Mouse (Mus musculus): ENCODE data around the gene Tspan14. TPM values are rescaled to one million over a fixed set of nuclear protein-coding genes. Genes with fewer than 3 reads are reported as not detected.
A peak's percentile ranks its signal among the peaks of the same experiment; 100 is the strongest.

The Tspan14 gene
- polyA plus RNA-seq (2015; fragmentation: Nextera tagmentation; extraction: Ambion mirVana): 109 and 112 TPM in 2 replicates

GRCm38 (mm10) chr14:40966392-40966861 lies at the start of gene Tspan14:
TSS of gene Tspan14 (minus strand) at chr14:40966807.
- peaks cover 51% of the 10 kb centered on the region for H3K4me1 ChIP-seq
- peak within 1 kb of the TSS; percentile 79 for H3K4me2 ChIP-seq
- peak within 1 kb of the TSS; percentile 93 for H3K9ac ChIP-seq
- ATAC-seq (replicated peaks; ENCODE audit: low FRiP score): peak; percentile 68; the same call in 1 of the 2 replicates
- H3K36me3 ChIP-seq: no peaks in the 10 kb centered on the region
- H3K4me3 ChIP-seq (replicated peaks): peak within 1 kb of the TSS; percentile 87
- under 1% methylated on average over 54 of the region's 54 CpGs for WGBS
- peak within 1 kb of the TSS; percentile 95 for H3K27ac ChIP-seq
- no peaks in the 10 kb centered on the region for H3K9me3 ChIP-seq (replicated peaks)
- no peaks in the 10 kb centered on the region for H3K27me3 ChIP-seq

DNA sequence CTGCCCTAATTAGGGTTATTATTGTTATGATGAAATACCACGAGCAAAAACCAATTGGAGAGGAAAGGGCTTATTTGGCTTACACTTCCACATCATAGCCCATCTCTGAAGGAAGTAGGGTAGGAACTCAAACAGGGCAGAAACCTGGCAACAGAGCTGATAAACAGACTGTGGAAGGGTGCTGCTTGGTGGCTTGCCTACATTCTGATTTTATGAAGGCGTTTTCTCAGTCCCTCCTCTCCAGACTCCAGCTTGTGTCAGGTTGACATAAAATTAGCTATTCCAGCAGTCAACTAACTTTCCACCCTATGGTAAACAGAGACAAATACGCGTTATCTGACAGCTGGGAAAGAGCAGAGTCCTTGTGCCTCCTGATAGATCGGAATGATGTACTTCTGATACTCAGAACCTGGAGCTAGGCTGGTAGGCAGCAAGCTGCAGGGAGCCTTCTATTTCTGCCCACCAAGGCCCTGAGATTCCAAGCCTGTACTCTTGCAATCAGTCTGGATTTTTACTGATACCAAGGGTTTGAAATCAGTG lies 48.2 kb upstream of the Tspan14 start:
- Histone ChIP-seq H3K4me2 (no peak overlapping the region), H3K27me3 (no peaks in the 10 kb centered on the region), H3K27ac (no peak overlapping the region), H3K4me1 (peaks cover 19% of the 10 kb centered on the region), H3K4me3 (replicated peaks) (no peak overlapping the region), H3K9me3 (replicated peaks) (no peaks in the 10 kb centered on the region), H3K9ac (no peak overlapping the region), H3K36me3 (no peaks in the 10 kb centered on the region)
- 74% methylated on average over 5 of the region's 5 CpGs for WGBS
- no peak for ATAC-seq (replicated peaks; ENCODE audit: low FRiP score)

- Histone ChIP-seq H3K9me3 (replicated peaks) (no peaks in the 10 kb centered on the region), H3K4me2 (peak within 1 kb of the TSS; percentile 94), H3K36me3 (no peaks in the 10 kb centered on the region), H3K9ac (peak within 1 kb of the TSS; percentile 83), H3K4me3 (replicated peaks) (peak within 1 kb of the TSS; percentile 67), H3K27ac (0 out of 2 replicates have a peak within 1 kb of the TSS, but pooled peaks have one; percentile 19), H3K27me3 (no peaks in the 10 kb centered on the region), H3K4me1 (peaks cover 19% of the 10 kb centered on the region)
- 6% methylated on average over 32 of the region's 32 CpGs for WGBS
- ATAC-seq (replicated peaks; ENCODE audit: low FRiP score): peak; percentile 97
These were observed 47.3 kb upstream of the Tspan14 start, which contains the start of gene Fam213a for GRCm38 (mm10) chr14:41013630-41014613. TSS of gene Fam213a (minus strand) at chr14:41013788.

DNA sequence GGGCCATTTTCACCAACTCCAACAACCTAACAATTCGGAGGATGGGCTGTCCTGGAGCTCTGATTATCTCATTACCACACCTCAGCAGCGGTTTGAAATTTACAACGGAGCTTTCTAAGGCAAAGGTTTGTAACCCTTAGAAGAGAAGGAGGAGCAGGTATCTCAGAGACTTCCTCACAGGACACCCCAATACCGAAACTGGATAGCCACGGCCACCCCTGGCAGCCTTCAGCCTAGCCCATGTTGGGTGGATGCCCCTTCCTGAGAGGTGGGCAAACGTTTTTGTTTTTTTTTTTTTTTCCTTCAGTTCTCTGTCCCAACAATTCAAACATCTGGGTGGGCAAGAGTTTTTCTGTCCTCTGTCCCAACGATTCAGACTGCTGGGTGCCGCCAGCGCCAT lies 46.5 kb upstream of the Tspan14 start:
- Histone ChIP-seq H3K4me1 (peaks cover 26% of the 10 kb centered on the region), H3K4me2 (peak overlapping the region; percentile 94), H3K36me3 (no peaks in the 10 kb centered on the region), H3K9ac (peak overlapping the region; percentile 83), H3K4me3 (replicated peaks) (peak overlapping the region; percentile 67), H3K27me3 (no peaks in the 10 kb centered on the region), H3K9me3 (replicated peaks) (no peaks in the 10 kb centered on the region), H3K27ac (no peak overlapping the region)
- no peak for ATAC-seq (replicated peaks; ENCODE audit: low FRiP score)
- WGBS: 12% methylated on average over 9 of the region's 9 CpGs

- no peaks in the 10 kb centered on the region for H3K27me3 ChIP-seq
- no peak overlapping the region for H3K4me3 ChIP-seq (replicated peaks)
- H3K27ac ChIP-seq: no peak overlapping the region
- H3K4me2 ChIP-seq: no peak overlapping the region
- WGBS: 70% methylated on average over 3 of the region's 3 CpGs
- no peak overlapping the region for H3K9ac ChIP-seq
- H3K9me3 ChIP-seq (replicated peaks): no peaks in the 10 kb centered on the region
- peaks cover 38% of the 10 kb centered on the region for H3K4me1 ChIP-seq
- no peak for ATAC-seq (replicated peaks; ENCODE audit: low FRiP score)
- H3K36me3 ChIP-seq: no peaks in the 10 kb centered on the region
These were observed 45.3 kb upstream of the Tspan14 start for GRCm38 (mm10) chr14:41011916-41012315.

DNA sequence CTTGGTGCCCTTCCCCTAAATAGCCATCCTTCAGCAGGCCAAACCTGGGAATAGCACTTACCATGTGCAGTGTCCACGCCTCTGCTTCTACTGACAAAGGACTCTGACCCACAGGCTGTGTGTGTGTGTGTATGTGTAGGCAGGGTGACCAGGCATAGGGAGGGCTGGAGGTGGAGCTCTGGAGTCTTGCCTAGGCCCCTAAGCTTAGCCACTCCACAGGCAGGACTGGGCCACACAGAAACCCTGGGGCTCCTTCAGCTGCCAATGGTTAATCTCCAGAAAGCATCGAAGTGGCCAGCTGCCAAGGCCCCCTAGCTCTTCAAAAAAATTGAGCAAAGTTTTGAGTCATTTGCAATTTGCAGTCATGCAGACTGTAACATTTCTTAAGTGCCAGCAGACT lies 41.5 kb upstream of the Tspan14 start:
- Histone ChIP-seq H3K9me3 (replicated peaks) (no peaks in the 10 kb centered on the region), H3K9ac (no peak overlapping the region), H3K27ac (peak overlapping the region; percentile 91), H3K4me2 (peak overlapping the region; percentile 4; the same call in 1 of the 2 replicates), H3K36me3 (no peaks in the 10 kb centered on the region), H3K27me3 (no peaks in the 10 kb centered on the region), H3K4me1 (peaks cover 60% of the 10 kb centered on the region), H3K4me3 (replicated peaks) (no peak overlapping the region)
- 34% methylated on average over 2 of the region's 2 CpGs for WGBS
- ATAC-seq (replicated peaks; ENCODE audit: low FRiP score): peak; percentile 79

GRCm38 (mm10) chr14:41007641-41008040 lies 41.0 kb upstream of the Tspan14 start:
- no peak overlapping the region for H3K9ac ChIP-seq
- 0 out of 2 replicates have a peak overlapping the region, but pooled peaks have one; percentile 7 for H3K4me2 ChIP-seq
- peaks cover 58% of the 10 kb centered on the region for H3K4me1 ChIP-seq
- H3K9me3 ChIP-seq (replicated peaks): no peaks in the 10 kb centered on the region
- 16% methylated on average over 5 of the region's 5 CpGs for WGBS
- no peaks in the 10 kb centered on the region for H3K36me3 ChIP-seq
- H3K27ac ChIP-seq: peak overlapping the region; percentile 91
- no peak overlapping the region for H3K4me3 ChIP-seq (replicated peaks)
- peak; percentile 81 for ATAC-seq (replicated peaks; ENCODE audit: low FRiP score)
- no peaks in the 10 kb centered on the region for H3K27me3 ChIP-seq

DNA sequence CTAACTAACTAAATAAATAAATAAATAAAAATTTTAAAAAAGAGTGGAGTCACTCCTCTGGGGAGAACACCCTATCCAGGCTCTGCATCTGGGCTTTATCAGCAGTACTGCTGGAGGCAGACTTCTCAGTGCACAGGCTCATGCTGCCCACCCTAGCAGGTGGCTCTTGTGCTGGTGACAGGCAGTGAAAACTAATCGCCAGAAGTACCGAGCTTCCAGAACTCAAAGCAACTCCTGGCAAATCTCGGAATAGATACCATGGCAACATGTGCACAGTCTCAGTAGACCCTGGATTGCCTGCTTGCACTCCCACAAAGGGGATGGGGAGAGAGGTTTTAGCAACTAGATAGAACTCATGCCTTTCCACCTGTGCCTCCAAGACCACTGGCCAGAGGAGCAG lies 40.3 kb upstream of the Tspan14 start:
- H3K4me3 ChIP-seq (replicated peaks): no peak overlapping the region
- no peaks in the 10 kb centered on the region for H3K27me3 ChIP-seq
- H3K4me1 ChIP-seq: peaks cover 58% of the 10 kb centered on the region
- H3K9ac ChIP-seq: no peak overlapping the region
- H3K4me2 ChIP-seq: 0 out of 2 replicates have a peak overlapping the region, but pooled peaks have one; percentile 7
- H3K27ac ChIP-seq: peak overlapping the region; percentile 91
- H3K9me3 ChIP-seq (replicated peaks): no peaks in the 10 kb centered on the region
- no peaks in the 10 kb centered on the region for H3K36me3 ChIP-seq
- 38% methylated on average over 3 of the region's 3 CpGs for WGBS
- peak; percentile 49 for ATAC-seq (replicated peaks; ENCODE audit: low FRiP score)

DNA sequence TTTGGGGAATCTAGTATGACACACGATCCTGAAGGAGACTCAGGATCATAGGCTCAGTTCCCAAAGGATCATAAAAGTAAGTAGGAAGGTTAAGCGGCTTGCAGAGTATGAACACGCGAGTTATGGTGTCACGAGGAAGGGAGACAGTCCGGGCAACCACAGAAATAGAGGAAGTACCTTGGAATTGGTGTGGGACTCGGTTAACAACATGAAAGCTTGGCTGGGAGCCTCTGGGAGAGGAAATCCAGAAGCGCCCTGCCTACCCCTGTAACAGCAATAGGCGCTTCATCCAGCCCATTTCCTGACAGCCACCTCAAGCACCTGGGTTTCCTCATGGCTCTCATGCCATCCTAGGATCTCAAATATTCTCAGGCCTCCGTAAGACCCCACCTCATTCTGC lies 39.7 kb upstream of the Tspan14 start:
- no peaks in the 10 kb centered on the region for H3K9me3 ChIP-seq (replicated peaks)
- H3K4me1 ChIP-seq: peaks cover 58% of the 10 kb centered on the region
- no peaks in the 10 kb centered on the region for H3K27me3 ChIP-seq
- H3K36me3 ChIP-seq: no peaks in the 10 kb centered on the region
- H3K27ac ChIP-seq: peak overlapping the region; percentile 91
- WGBS: 72% methylated on average over 10 of the region's 10 CpGs
- H3K4me2 ChIP-seq: 0 out of 2 replicates have a peak overlapping the region, but pooled peaks have one; percentile 7
- no peak overlapping the region for H3K9ac ChIP-seq
- ATAC-seq (replicated peaks; ENCODE audit: low FRiP score): no peak
- no peak overlapping the region for H3K4me3 ChIP-seq (replicated peaks)

- Histone ChIP-seq H3K4me2 (no peak overlapping the region), H3K27ac (peak overlapping the region; percentile 88), H3K27me3 (no peaks in the 10 kb centered on the region), H3K4me1 (peaks cover 58% of the 10 kb centered on the region), H3K9ac (no peak overlapping the region), H3K4me3 (replicated peaks) (no peak overlapping the region), H3K9me3 (replicated peaks) (no peaks in the 10 kb centered on the region), H3K36me3 (no peaks in the 10 kb centered on the region)
- 80% methylated on average over 9 of the region's 9 CpGs for WGBS
- no peak for ATAC-seq (replicated peaks; ENCODE audit: low FRiP score)
These were observed 39.1 kb upstream of the Tspan14 start for GRCm38 (mm10) chr14:41005716-41006115.

DNA sequence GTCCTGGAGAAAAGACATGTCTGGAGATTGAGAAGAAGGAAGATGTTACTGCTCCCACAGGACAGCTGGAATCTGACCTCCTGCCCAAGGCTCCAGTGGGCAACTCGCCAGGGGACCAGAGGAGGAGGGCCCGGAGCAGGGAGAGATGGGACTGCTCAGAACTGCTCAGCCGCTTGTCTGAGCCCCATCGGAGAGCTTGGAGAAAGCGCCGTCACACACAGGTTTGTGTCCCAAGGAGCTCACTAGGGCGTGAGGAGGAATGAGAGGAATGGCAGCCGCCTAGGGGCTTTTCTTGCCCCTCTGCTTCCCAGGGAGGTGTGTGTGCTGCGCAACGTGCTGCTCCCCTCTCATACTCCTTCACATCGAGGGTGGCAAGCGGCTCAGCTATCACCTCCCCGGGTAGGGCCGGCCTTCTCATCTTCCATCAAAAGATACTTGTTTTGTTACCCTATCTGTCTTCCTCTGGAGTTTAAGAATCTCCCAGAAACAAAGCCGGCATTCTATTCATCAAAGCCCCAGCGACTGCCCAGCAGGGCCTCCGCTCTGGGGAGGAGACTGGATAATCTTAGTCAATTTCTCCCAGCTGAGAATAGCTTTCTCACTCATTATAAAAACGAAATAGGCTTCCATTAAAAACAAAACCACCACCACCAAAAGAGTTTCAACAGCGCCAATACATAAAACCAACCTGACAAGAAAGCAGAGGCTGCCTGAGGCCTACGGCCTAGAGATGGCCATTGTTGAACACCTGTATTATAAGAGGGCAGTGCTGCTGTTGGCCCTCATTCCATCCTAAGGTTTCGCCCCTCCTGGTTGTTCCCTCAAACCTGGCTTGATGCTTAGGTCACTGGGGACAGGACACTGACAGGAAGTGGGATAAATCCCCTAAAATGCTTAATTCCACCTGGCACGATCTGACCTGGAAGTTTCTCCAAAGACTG lies 37.9 kb upstream of the Tspan14 start:
- H3K36me3 ChIP-seq: 0 out of 2 replicates have a peak, but pooled peaks cover 3% of the 10 kb centered on the region
- ATAC-seq (replicated peaks; ENCODE audit: low FRiP score): peak; percentile 34
- peak overlapping the region; percentile 88 for H3K27ac ChIP-seq
- peaks cover 57% of the 10 kb centered on the region for H3K4me1 ChIP-seq
- H3K9ac ChIP-seq: peak overlapping the region; percentile 22; the same call in 1 of the 2 replicates
- H3K4me2 ChIP-seq: peak overlapping the region; percentile 52
- WGBS: 23% methylated on average over 22 of the region's 22 CpGs
- H3K27me3 ChIP-seq: no peaks in the 10 kb centered on the region
- H3K9me3 ChIP-seq (replicated peaks): no peaks in the 10 kb centered on the region
- peak overlapping the region; percentile 25 for H3K4me3 ChIP-seq (replicated peaks)

Data from kidney, embryonic 15.5 days (tissue).